In genomic region chr19:6262222-6262621, GRCm38 (mm10) we compare ENCODE assay signal across 9 mouse cellular contexts. TPM values are rescaled to one million over a fixed set of nuclear protein-coding genes. Genes with fewer than 3 reads are reported as not detected.
DNase-seq lines count a peak whose midpoint lies in the region; ATAC-seq lines count a peak whose summit lies in the region.
"Had no signal": no experiment of that assay in that cellular context is flagged by ENCODE, and none has a peak within 500 bp of the region (broad histone marks: within the 10 kb centered on the region; RNA-seq: fewer than 3 reads in every experiment).

No protein-coding gene starts in this region.

- H3K4me3 ChIP-seq in limb, embryonic 11.5 days (ENCODE audit: low read depth, low read length), result no peak overlapping the region
- H3K4me3 ChIP-seq: myocyte had no signal

- H3K27ac ChIP-seq in limb, embryonic 11.5 days (replicated peaks; ENCODE audit: low read depth, low read length), result no peak overlapping the region

- H3K4me1 ChIP-seq in limb, embryonic 11.5 days (ENCODE audit: control insufficient read depth, insufficient read depth, low read length), result no peaks in the 10 kb centered on the region

- H3K9ac ChIP-seq in limb, embryonic 11.5 days (ENCODE audit: low read length), result no peak overlapping the region

- 62% methylated on average over 7 of the region's 7 CpGs for WGBS in limb, embryonic 11.5 days

- H3K27me3 ChIP-seq in limb, embryonic 11.5 days (ENCODE audit: control insufficient read depth, insufficient read depth, low read length), result no peaks in the 10 kb centered on the region

- no peak overlapping the region for H3K4me2 ChIP-seq in limb, embryonic 11.5 days (ENCODE audit: low read depth, severe bottlenecking)

- intact Hi-C loops in heart, postnatal 36 days (cut with DNase I), result loop anchor here (2.0 kb wide), 1 partner anchor 69 kb away; no protein-coding TSS in a partner anchor

- peaks cover 2% of the 10 kb centered on the region; the same call in 1 of the 2 replicates for H3K9me3 ChIP-seq in limb, embryonic 11.5 days (ENCODE audit: control insufficient read depth, low read length)

- peak; percentile 75 for DNase-seq in layer of hippocampus, adult 11-12 months (ENCODE audit: low spot score)
- DNase-seq in layer of hippocampus, adult 9-10 months (ENCODE audit: low spot score), result no peak
- peak; percentile 82 for DNase-seq in NIH3T3 (ENCODE audit: low read depth)
- peak; percentile 67 to 85 for DNase-seq in cerebellum, postnatal 4 days (ENCODE audit: low spot score in 2 of 2)
- DNase-seq in heart, postnatal 36 days, result peak; percentile 77 to 82
- peak; percentile 82 for DNase-seq in limb, embryonic 11.5 days (ENCODE audit: low spot score)
- DNase-seq in thymus, postnatal 4 days, result peak; percentile 88

- no peak for ATAC-seq in limb, embryonic 11.5 days (ENCODE audit: insufficient number of reproducible peaks, low FRiP score, low TSS enrichment, low read depth)
- ATAC-seq in neutrophil, adult 5-6 weeks (ENCODE audit: extremely low read depth, insufficient number of reproducible peaks, low FRiP score, poor library complexity, severe bottlenecking), result peak; percentile 69

- H3K36me3 ChIP-seq in limb, embryonic 11.5 days (ENCODE audit: control insufficient read depth, insufficient read depth, low read length), result peaks cover 15% of the 10 kb centered on the region

RNA-seq across cellular contexts. Expression of gene Ehd1, which starts 14.3 kb away (rescaled TPM):
- total RNA-seq in heart, postnatal 36 days (2021), result 100 to 1,000 TPM; 105 to 151 TPM
- polyA plus RNA-seq in limb, embryonic 11.5 days (2014; fragmentation: Nextera tagmentation; extraction: Ambion mirVana), result 56.1 and 59.3 TPM in 2 replicates
- 126 and 148 TPM in 2 replicates for total RNA-seq in neutrophil, adult 5-6 weeks (2017)

RNA-seq across cellular contexts. Expression of gene Atg2a, which starts 20.8 kb away (rescaled TPM):
- total RNA-seq in heart, postnatal 36 days (2021), result 10 to 100 TPM; 24.5 to 25.9 TPM
- 8.9 and 10.5 TPM in 2 replicates for polyA plus RNA-seq in limb, embryonic 11.5 days (2014; fragmentation: Nextera tagmentation; extraction: Ambion mirVana)
- 43.0 and 49.3 TPM in 2 replicates for total RNA-seq in neutrophil, adult 5-6 weeks (2017)

RNA-seq across cellular contexts. Expression of gene Ppp2r5b, which starts 26.6 kb away (rescaled TPM):
- 10 to 100 TPM; 34.5 to 35.3 TPM for total RNA-seq in heart, postnatal 36 days (2021)
- 18.6 and 19.2 TPM in 2 replicates for polyA plus RNA-seq in limb, embryonic 11.5 days (2014; fragmentation: Nextera tagmentation; extraction: Ambion mirVana)
- 21.8 and 22.1 TPM in 2 replicates for total RNA-seq in neutrophil, adult 5-6 weeks (2017)

RNA-seq across cellular contexts. Expression of gene Gpha2, which starts 36.0 kb away (rescaled TPM):
- total RNA-seq in heart, postnatal 36 days (2021), result not detected
- 2.0 and 2.4 TPM in 2 replicates for polyA plus RNA-seq in limb, embryonic 11.5 days (2014; fragmentation: Nextera tagmentation; extraction: Ambion mirVana)
- not detected in 2 replicates for total RNA-seq in neutrophil, adult 5-6 weeks (2017)

RNA-seq across cellular contexts. Expression of gene Cdc42bpg, which starts 44.0 kb away (rescaled TPM):
- total RNA-seq in heart, postnatal 36 days (2021), result 10 to 100 TPM; 10.9 to 11.9 TPM
- polyA plus RNA-seq in limb, embryonic 11.5 days (2014; fragmentation: Nextera tagmentation; extraction: Ambion mirVana), result 0.54 and 0.69 TPM in 2 replicates
- total RNA-seq in neutrophil, adult 5-6 weeks (2017), result 4.4 and 10.9 TPM in 2 replicates
